Mouse (Mus musculus) heart, embryonic 15.5 days (tissue): Measurements from ENCODE around the gene Ptk7. TPM values are rescaled to one million over a fixed set of nuclear protein-coding genes. Genes with fewer than 3 reads are reported as not detected.

ENCODE experiments used
- ATAC-seq: fragments of 200-750 bp; cut with Nextera tagmentation; replicated peaks from 2 replicates; pipeline ENCODE4 v1.8.0; 2017; ENCODE audit warnings: low read depth, moderate TSS enrichment; ENCODE audit not compliant: insufficient number of reproducible peaks, insufficient read depth, low FRiP score
- H3K27ac ChIP-seq: fragments of 300-500 bp; sonication (generic); 2 replicates; pipeline ENCODE4 v1.5.1; 2015; ENCODE audit warnings: mild to moderate bottlenecking, inconsistent platforms
- H3K27me3 ChIP-seq: fragments of 300-500 bp; sonication (generic); 2 replicates; pipeline ENCODE4 v1.6.1; 2015; ENCODE audit warnings: inconsistent platforms
- H3K36me3 ChIP-seq: fragments of 300-500 bp; sonication (generic); 2 replicates; pipeline ENCODE4 v1.6.1; 2015; ENCODE audit warnings: mild to moderate bottlenecking, inconsistent platforms
- H3K4me1 ChIP-seq: fragments of 300-500 bp; sonication (generic); replicated peaks from 2 replicates; pipeline ENCODE4 v1.6.1; 2015; ENCODE audit warnings: inconsistent platforms
- H3K4me2 ChIP-seq: fragments of 300-500 bp; sonication (generic); 2 replicates; pipeline ENCODE4 v1.6.1; 2015; ENCODE audit warnings: inconsistent platforms, mild to moderate bottlenecking, moderate library complexity
- H3K4me3 ChIP-seq: fragments of 300-500 bp; sonication (generic); 2 replicates; pipeline ENCODE4 v1.5.1; 2015; ENCODE audit warnings: mild to moderate bottlenecking, inconsistent platforms
- H3K9ac ChIP-seq: fragments of 300-500 bp; sonication (generic); 2 replicates; pipeline ENCODE4 v1.6.1; 2015; ENCODE audit warnings: mild to moderate bottlenecking, inconsistent platforms
- H3K9me3 ChIP-seq: fragments of 300-500 bp; sonication (generic); replicated peaks from 2 replicates; pipeline ENCODE4 v1.6.1; 2016; ENCODE audit warnings: inconsistent platforms
- WGBS: fragments of 180-500 bp; shearing (Covaris S2); methylation state at CpG from one replicate; pipeline ENCODE4 v1.1.7; 2015; ENCODE audit warnings: mixed read lengths; 5-methylcytosine and 5-hydroxymethylcytosine counted together
- polyA plus RNA-seq: library from polyadenylated mRNA; unstranded; fragments of >200 nt; fragmentation: Nextera tagmentation; extraction: Ambion mirVana; gene quantifications from 2 replicates; pipeline ENCODE4 v1.2.1, GENCODE M21; 2015

Ptk7 gene
- polyA plus RNA-seq, 1 experiment from 2014 or later = 34.1 TPM

- Histone ChIP-seq H3K9me3 (no peaks in the 10 kb centered on the region), H3K4me3 (peak overlapping the region; percentile 82), H3K27ac (peak overlapping the region; percentile 99), H3K4me1 (peaks cover 46% of the 10 kb centered on the region), H3K36me3 (peaks cover 51% of the 10 kb centered on the region), H3K27me3 (no peaks in the 10 kb centered on the region), H3K9ac (peak overlapping the region; percentile 91), H3K4me2 (peak overlapping the region; percentile 92)
- ATAC-seq = no peak
- WGBS = 53% methylated on average over 20 of the region's 20 CpGs
These were observed 22.6 kb upstream of the Ptk7 start for GRCm38 (mm10) chr17:46651755-46652547.

DNA sequence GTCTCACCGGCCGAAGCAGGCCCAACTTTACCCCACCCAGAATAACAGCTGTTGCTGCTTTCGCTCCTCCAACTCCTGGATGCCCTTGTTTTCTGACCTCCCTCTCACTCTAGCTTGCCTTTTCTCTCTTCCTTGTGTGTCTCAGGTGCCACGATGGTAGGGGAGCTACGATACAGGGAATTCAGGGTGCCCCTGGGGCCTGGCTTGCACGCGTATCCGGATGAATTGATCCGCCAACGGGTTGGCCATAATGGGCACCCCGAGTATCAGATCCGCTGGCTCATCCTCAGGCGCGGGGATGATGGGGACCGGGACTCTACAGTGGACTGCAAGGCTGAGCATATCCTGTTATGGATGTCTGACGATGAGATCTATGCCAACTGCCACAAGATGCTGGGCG lies 22.0 kb upstream of the Ptk7 start:
- Histone ChIP-seq H3K4me2 (peak overlapping the region; percentile 92), H3K9ac (peak overlapping the region; percentile 91), H3K27me3 (no peaks in the 10 kb centered on the region), H3K4me1 (peaks cover 52% of the 10 kb centered on the region), H3K27ac (peak overlapping the region; percentile 99), H3K4me3 (peak overlapping the region; percentile 82), H3K9me3 (no peaks in the 10 kb centered on the region), H3K36me3 (peaks cover 44% of the 10 kb centered on the region)
- 62% methylated on average over 17 of the region's 17 CpGs for WGBS
- ATAC-seq = no peak

GRCm38 (mm10) chr17:46650232-46651031 lies 21.1 kb upstream of the Ptk7 start, which contains the start of gene Cul7:
Cul7 (plus strand) TSS chr17:46650337.
- Histone ChIP-seq H3K27ac (peak within 1 kb of the TSS; percentile 99), H3K4me1 (peaks cover 50% of the 10 kb centered on the region), H3K27me3 (no peaks in the 10 kb centered on the region), H3K4me2 (peak within 1 kb of the TSS; percentile 92), H3K9ac (peak within 1 kb of the TSS; percentile 91), H3K36me3 (peaks cover 36% of the 10 kb centered on the region), H3K4me3 (peak within 1 kb of the TSS; percentile 82), H3K9me3 (no peaks in the 10 kb centered on the region)
- ATAC-seq = peak; percentile 94
- WGBS = under 1% methylated on average over 57 of the region's 58 CpGs

DNA sequence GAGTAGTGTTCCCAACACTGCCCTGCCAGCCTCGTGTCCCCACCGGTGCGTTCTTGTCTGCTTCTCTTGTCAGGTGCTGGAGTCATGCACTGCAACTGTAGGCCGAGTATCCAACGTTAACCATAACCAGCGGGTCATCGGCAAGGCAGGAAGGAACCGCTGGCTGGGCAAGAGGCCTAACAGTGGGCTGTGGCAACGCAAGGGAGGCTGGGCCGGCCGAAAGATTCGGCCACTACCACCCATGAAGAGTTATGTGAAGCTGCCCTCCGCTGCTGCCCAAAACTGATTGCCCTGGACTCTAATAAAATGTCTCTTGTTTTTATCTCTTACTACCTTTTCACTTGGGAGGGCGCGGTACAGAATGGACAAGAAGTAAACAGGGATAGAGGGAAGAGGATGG lies 20.5 kb upstream of the Ptk7 start:
- WGBS = 29% methylated on average over 15 of the region's 15 CpGs
- no peak for ATAC-seq
- no peaks in the 10 kb centered on the region for H3K27me3 ChIP-seq
- peak overlapping the region; percentile 91 for H3K9ac ChIP-seq
- peak overlapping the region; percentile 92 for H3K4me2 ChIP-seq
- H3K9me3 ChIP-seq = no peaks in the 10 kb centered on the region
- peaks cover 32% of the 10 kb centered on the region for H3K36me3 ChIP-seq
- H3K4me1 ChIP-seq = peaks cover 52% of the 10 kb centered on the region
- H3K27ac ChIP-seq = peak overlapping the region; percentile 99
- H3K4me3 ChIP-seq = peak overlapping the region; percentile 82

- peaks cover 56% of the 10 kb centered on the region for H3K4me1 ChIP-seq
- 88% methylated on average over 9 of the region's 9 CpGs for WGBS
- H3K9me3 ChIP-seq = no peaks in the 10 kb centered on the region
These were observed 19.1 kb upstream of the Ptk7 start for GRCm38 (mm10) chr17:46648436-46648835.

DNA sequence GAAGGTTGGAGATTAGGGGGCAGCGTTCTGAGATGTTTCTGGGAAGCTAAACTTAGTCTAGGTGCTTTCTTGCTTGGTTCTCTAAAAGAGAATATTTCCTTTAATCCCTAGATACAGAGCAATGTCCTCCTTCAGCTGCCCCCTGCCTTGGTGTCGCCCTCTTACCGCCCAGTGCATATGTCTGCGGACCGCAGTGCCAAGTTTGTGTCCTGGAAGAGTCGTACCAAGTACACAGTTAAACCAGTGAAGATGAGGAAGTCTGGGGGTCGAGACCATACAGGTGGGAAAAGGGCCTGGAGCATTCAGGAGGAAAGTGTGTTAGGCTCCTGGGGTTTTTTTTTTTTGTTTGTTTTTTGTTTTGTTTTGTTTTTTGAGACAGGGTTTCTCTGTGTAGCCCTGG lies 18.0 kb upstream of the Ptk7 start:
- 90% methylated on average over 7 of the region's 7 CpGs for WGBS
- H3K27ac ChIP-seq = no peak overlapping the region
- peak overlapping the region; percentile 79 for H3K4me3 ChIP-seq
- 0 out of 2 replicates have a peak overlapping the region, but pooled peaks have one; percentile 83 for H3K9ac ChIP-seq
- ATAC-seq = no peak
- H3K4me1 ChIP-seq = peaks cover 45% of the 10 kb centered on the region
- H3K9me3 ChIP-seq = no peaks in the 10 kb centered on the region
- no peak overlapping the region; the same call in 1 of the 2 replicates for H3K4me2 ChIP-seq
- H3K36me3 ChIP-seq = peaks cover 9% of the 10 kb centered on the region; the same call in 1 of the 2 replicates
- no peaks in the 10 kb centered on the region for H3K27me3 ChIP-seq

More at GRCm38 (mm10) chr17:46648436-46648835, 19.1 kb upstream of the Ptk7 start:
- ATAC-seq = no peak
- H3K9ac ChIP-seq = no peak overlapping the region
- H3K27ac ChIP-seq = no peak overlapping the region
- H3K36me3 ChIP-seq = peaks cover 18% of the 10 kb centered on the region
- H3K4me3 ChIP-seq = no peak overlapping the region
- no peaks in the 10 kb centered on the region for H3K27me3 ChIP-seq
- no peak overlapping the region for H3K4me2 ChIP-seq

GRCm38 (mm10) chr17:46646322-46646662 lies 17.0 kb upstream of the Ptk7 start:
- Histone ChIP-seq H3K9ac (peak overlapping the region; percentile 83), H3K4me3 (peak overlapping the region; percentile 79), H3K27ac (peak overlapping the region; percentile 86), H3K4me2 (peak overlapping the region; percentile 69), H3K36me3 (peaks cover 18% of the 10 kb centered on the region; the same call in 1 of the 2 replicates), H3K27me3 (no peaks in the 10 kb centered on the region), H3K4me1 (peaks cover 35% of the 10 kb centered on the region), H3K9me3 (no peaks in the 10 kb centered on the region)
- ATAC-seq = no peak; the same call in none of the 2 replicates
- WGBS = under 1% methylated on average over 19 of the region's 19 CpGs

- Histone ChIP-seq H3K9me3 (no peaks in the 10 kb centered on the region), H3K4me1 (peaks cover 30% of the 10 kb centered on the region), H3K36me3 (peaks cover 23% of the 10 kb centered on the region; the same call in 1 of the 2 replicates), H3K27me3 (no peaks in the 10 kb centered on the region), H3K9ac (peak within 1 kb of the TSS; percentile 83), H3K27ac (peak within 1 kb of the TSS; percentile 86), H3K4me2 (peak within 1 kb of the TSS; percentile 80), H3K4me3 (peak within 1 kb of the TSS; percentile 79)
- peak; percentile 53 for ATAC-seq
- under 1% methylated on average over 53 of the region's 53 CpGs for WGBS
These were observed 16.4 kb upstream of the Ptk7 start, which contains the start of the genes Klc4 and Mrpl2 for GRCm38 (mm10) chr17:46645561-46646321. Klc4 (minus strand) TSS chr17:46646022. Mrpl2 (plus strand) TSS chr17:46646229.

DNA sequence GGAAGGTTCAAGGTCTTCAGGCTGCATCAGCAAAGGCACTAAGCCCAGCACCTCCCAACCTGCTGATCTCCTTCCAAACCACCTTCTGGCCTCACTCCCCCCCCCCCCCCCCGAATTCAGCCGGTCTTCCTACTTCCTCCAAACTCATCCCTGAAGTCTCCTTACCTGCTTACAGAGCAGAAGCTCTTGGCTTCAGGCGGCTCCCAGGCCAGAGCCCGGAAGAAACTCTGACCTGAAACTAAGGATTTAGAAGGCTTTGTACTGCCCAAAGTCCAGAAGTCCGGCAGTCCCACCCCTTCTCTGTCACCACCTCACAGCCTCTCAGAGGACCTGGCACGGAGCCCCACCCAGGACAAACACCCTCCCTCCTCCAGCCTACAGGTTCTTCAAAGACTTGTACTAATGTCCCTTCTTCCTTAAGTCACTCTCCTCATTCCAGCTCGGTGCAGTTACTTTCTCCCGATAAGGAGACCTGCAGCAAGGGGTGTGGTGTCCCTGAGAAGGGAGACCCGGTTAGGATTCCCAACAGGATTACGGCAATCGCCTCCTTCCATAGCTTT lies 15.7 kb upstream of the Ptk7 start:
- peak overlapping the region; percentile 72 for H3K9ac ChIP-seq
- peaks cover 29% of the 10 kb centered on the region for H3K4me1 ChIP-seq
- WGBS = 7% methylated on average over 11 of the region's 11 CpGs
- H3K9me3 ChIP-seq = no peaks in the 10 kb centered on the region
- H3K4me3 ChIP-seq = peak overlapping the region; percentile 79
- H3K36me3 ChIP-seq = peaks cover 31% of the 10 kb centered on the region
- H3K27ac ChIP-seq = peak overlapping the region; percentile 77
- no peaks in the 10 kb centered on the region for H3K27me3 ChIP-seq
- peak overlapping the region; percentile 80 for H3K4me2 ChIP-seq
- no peak for ATAC-seq

DNA sequence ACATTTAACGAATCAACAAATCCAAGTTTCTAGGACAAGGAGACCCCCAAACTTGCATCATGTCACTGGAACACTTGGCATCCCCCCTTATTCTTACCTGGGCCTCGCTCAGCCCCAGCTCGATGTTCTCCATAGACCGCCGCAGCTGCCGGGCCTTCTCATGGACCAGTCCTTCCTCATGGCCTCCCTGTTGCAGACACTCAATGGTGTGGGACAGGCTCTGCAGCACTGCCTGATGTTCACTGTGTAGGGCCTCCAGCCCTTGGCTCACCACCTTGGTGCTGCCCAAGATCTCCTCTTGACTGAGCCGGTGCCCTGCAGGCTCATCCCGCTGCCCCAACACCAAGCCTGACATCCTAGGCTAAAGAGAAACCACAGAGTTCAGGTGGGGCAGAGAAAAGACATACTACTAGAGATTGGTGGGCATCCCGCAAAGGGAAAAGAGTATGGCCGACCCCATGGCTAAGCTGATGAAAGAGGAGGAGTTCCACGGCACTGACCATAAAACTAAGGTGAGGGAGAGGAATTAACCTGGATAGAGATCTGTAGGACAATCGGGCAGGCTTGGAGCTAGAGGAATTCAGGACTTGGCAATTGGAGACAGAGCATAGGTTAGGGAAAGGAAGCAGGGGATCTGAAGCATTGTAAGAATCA lies 15.0 kb upstream of the Ptk7 start:
- Histone ChIP-seq H3K9me3 (no peaks in the 10 kb centered on the region), H3K9ac (0 out of 2 replicates have a peak overlapping the region, but pooled peaks have one; percentile 72), H3K4me2 (peak overlapping the region; percentile 80), H3K27me3 (no peaks in the 10 kb centered on the region), H3K27ac (no peak overlapping the region), H3K4me1 (peaks cover 23% of the 10 kb centered on the region), H3K36me3 (peaks cover 38% of the 10 kb centered on the region), H3K4me3 (peak overlapping the region; percentile 79)
- 88% methylated on average over 12 of the region's 12 CpGs for WGBS
- no peak for ATAC-seq
